Mouse (Mus musculus) liver, adult 2 months (tissue): ENCODE measurements around the gene Hoxb3.

Experiments
- CTCF ChIP-seq: fragments of 200-500 bp; IDR thresholded peaks from 2 replicates; pipeline ENCODE4 v1.5.1; 2011; ENCODE audit warnings: low read depth, low read length, control low read depth
- POLR2A ChIP-seq: fragments of 200-500 bp; IDR thresholded peaks from 2 replicates; pipeline ENCODE4 v1.6.1; 2011; ENCODE audit warnings: low read length, control low read depth; ENCODE audit not compliant: insufficient read depth; ENCODE audit errors: extremely low read depth

DNA sequence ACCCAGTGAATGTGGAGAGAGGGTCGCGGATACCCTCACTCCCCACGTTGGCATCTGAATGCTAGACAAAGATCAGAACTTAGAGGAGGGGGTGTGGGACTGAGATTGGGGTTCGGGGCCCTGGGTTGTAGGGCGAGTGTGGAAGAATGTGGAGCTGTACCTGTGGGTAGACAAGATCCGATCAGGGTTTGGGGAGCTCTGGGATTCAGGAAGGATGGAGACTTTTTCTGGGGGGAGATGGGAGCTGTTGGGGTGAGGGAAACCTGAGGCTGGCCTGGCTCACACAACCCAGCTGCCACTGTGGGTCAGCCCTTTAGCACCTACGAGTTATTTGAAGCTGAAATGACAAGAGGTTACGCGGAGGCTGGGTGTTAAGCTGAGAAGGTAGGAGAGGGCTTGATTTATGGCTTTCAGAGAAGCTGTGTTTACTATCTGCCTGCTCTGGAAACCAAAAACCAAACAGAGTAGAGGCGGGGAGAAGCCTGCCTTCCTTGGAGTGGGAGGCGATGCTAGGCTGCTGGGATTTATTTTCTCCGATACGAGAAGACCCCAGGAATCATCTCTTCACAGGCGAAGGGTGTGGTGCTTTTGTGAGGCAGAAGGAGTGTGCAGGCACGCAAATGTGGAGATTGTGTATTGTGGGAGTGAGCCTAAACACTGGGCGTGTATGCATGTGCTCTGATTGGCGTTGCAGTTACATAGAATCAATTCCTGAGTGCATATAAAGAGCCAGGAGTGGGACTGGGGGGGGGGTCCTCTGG is 10.3 kb downstream of the Hoxb3 start:
- TF ChIP-seq CTCF, result no peak
- no peak for TF ChIP-seq POLR2A
